Mouse (Mus musculus): ENCODE measurements at regions not wholly inside any gene's neighbourhood (a gene's known extent, or its start where the extent isn't known, plus 50 kb on each side); places are given as distances from the start of the nearest gene placed in this dataset.

GRCm38 (mm10) chr6:93623541-93623940, 660.2 kb downstream of the Magi1 start:
- no peak for DNase-seq (ENCODE audit: low read depth, low spot score)

GRCm38 (mm10) chr6:93616926-93617325, 666.8 kb downstream of the Magi1 start:
- DNase-seq (ENCODE audit: low read depth, low spot score): no peak

GRCm38 (mm10) chr6:93600376-93600775, 657.1 kb upstream of the Adamts9 start:
- DNase-seq (ENCODE audit: low read depth, low spot score): no peak

- no peak for DNase-seq (ENCODE audit: low read depth, low spot score)
These were observed 656.1 kb upstream of the Adamts9 start for GRCm38 (mm10) chr6:93599371-93599770.

GRCm38 (mm10) chr6:93589935-93590334, 646.6 kb upstream of the Adamts9 start:
- DNase-seq (ENCODE audit: low read depth, low spot score): no peak

- no peak for DNase-seq (ENCODE audit: low read depth, low spot score)
These were observed 643.6 kb upstream of the Adamts9 start for GRCm38 (mm10) chr6:93586871-93587270.

- DNase-seq (ENCODE audit: low read depth, low spot score): no peak
These were observed 637.8 kb upstream of the Adamts9 start for GRCm38 (mm10) chr6:93581141-93581540.

- no peak for DNase-seq (ENCODE audit: low read depth, low spot score)
These were observed 637.4 kb upstream of the Adamts9 start for GRCm38 (mm10) chr6:93580716-93581115.

- DNase-seq (ENCODE audit: low read depth, low spot score): no peak
These were observed 632.0 kb upstream of the Adamts9 start for GRCm38 (mm10) chr6:93575249-93575648.

GRCm38 (mm10) chr6:93573679-93574635, 630.7 kb upstream of the Adamts9 start:
- DNase-seq (ENCODE audit: low read depth, low spot score): peak; percentile 44

GRCm38 (mm10) chr6:93569866-93570265, 626.6 kb upstream of the Adamts9 start:
- DNase-seq (ENCODE audit: low read depth, low spot score): no peak

- DNase-seq (ENCODE audit: low read depth, low spot score): no peak
These were observed 625.9 kb upstream of the Adamts9 start for GRCm38 (mm10) chr6:93569211-93569610.

GRCm38 (mm10) chr6:93566661-93567060, 623.4 kb upstream of the Adamts9 start:
- DNase-seq (ENCODE audit: low read depth, low spot score): no peak

- DNase-seq (ENCODE audit: low read depth, low spot score): no peak
These were observed 605.0 kb upstream of the Adamts9 start for GRCm38 (mm10) chr6:93548311-93548710.

GRCm38 (mm10) chr6:93544246-93544645, 601.0 kb upstream of the Adamts9 start:
- DNase-seq (ENCODE audit: low read depth, low spot score): no peak

GRCm38 (mm10) chr6:93543354-93544129, 600.2 kb upstream of the Adamts9 start:
- peak; percentile 44 for DNase-seq (ENCODE audit: low read depth, low spot score)

- no peak for DNase-seq (ENCODE audit: low read depth, low spot score)
These were observed 596.3 kb upstream of the Adamts9 start for GRCm38 (mm10) chr6:93539583-93539982.

- DNase-seq (ENCODE audit: low read depth, low spot score): no peak
These were observed 595.9 kb upstream of the Adamts9 start for GRCm38 (mm10) chr6:93539171-93539570.

GRCm38 (mm10) chr6:93537971-93538370, 594.7 kb upstream of the Adamts9 start:
- no peak for DNase-seq (ENCODE audit: low read depth, low spot score)

- DNase-seq (ENCODE audit: low read depth, low spot score): no peak
These were observed 593.8 kb upstream of the Adamts9 start for GRCm38 (mm10) chr6:93537126-93537525.

- peak; percentile 12 for DNase-seq (ENCODE audit: low read depth, low spot score)
These were observed 570.5 kb upstream of the Adamts9 start for GRCm38 (mm10) chr6:93513818-93514217.

- DNase-seq (ENCODE audit: low read depth, low spot score): peak; percentile 21
These were observed 566.6 kb upstream of the Adamts9 start for GRCm38 (mm10) chr6:93509857-93510256.
